Mouse (Mus musculus): Measurements from ENCODE around the gene Lrrc1. TPM values are rescaled to one million over a fixed set of nuclear protein-coding genes. Genes with fewer than 3 reads are reported as not detected.

Gene Lrrc1
- total RNA-seq (2023), result 6.7 to 10.0 TPM (median 8.4 TPM) in 4 replicates

DNA sequence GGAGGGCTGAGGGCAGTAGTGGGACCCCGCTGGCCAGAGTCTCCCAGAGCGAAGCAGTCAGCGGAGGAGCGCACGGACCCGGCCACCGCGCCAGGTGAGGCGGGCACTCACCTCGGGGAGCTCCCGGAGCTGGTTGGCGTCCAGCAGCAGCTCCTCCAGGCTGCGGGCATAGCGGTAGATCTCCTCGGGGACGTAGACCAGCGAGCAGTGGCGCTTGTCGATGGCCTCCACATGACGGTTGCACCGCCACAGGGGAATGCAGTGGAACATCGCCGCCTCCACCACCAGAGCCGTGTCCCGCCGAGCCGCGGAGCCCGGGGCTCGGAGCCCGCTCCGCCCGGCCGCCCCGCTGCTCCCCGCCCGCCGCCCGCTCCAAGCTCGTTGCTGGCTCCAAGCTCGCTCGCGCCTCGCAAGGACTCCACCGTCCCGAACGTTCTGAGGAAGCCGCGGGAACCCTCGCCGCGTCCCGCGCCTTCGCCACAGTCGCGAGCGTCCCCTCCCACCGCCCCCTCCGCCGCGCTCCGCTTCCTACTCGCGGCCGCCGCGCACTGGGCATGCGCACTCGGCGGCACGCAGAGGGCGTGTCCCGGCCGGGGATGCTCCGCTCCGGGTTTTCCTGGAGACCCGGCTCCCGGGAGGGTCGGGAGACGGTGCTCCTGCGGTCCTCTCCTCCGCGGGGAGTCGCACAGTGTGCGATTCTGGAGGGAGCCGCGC lies at the start of gene Lrrc1:
Gene Lrrc1 (minus strand): TSS at position 517 of the 714 bp plus-strand sequence.

Other genes starting within 250 kb of the Lrrc1 start
- not detected in 4 replicates for gene Mlip, start 191.9 kb downstream of the Lrrc1 start, total RNA-seq (2023)
- not detected in 4 replicates for gene Klhl31, start 91.6 kb upstream of the Lrrc1 start, total RNA-seq (2023)
- gene Gclc, start 209.7 kb upstream of the Lrrc1 start, total RNA-seq (2023), result 35.6 to 41.2 TPM (median 38.8 TPM) in 4 replicates

Measured in B cell, adult 62 days (primary cell).